Mouse (Mus musculus) kidney, postnatal 0 days (tissue): ENCODE measurements around the gene Cdipt. TPM values are rescaled to one million over a fixed set of nuclear protein-coding genes. Genes with fewer than 3 reads are reported as not detected.

Experiments used
- ATAC-seq: fragments of 200-750 bp; cut with Nextera tagmentation; replicated peaks from 2 replicates; pipeline ENCODE4 v1.8.0; 2017; ENCODE audit warnings: low read depth, moderate number of reproducible peaks, moderate TSS enrichment, moderate library complexity; ENCODE audit not compliant: low FRiP score
- DNase-seq: peaks from one replicate; pipeline ENCODE4 v3.0.0-alpha.2; 2016; ENCODE audit warnings: low spot score
- H3K27ac ChIP-seq: fragments of 300-500 bp; sonication (generic); 2 replicates; pipeline ENCODE4 v1.5.1; 2014; ENCODE audit warnings: mild to moderate bottlenecking
- H3K27me3 ChIP-seq: fragments of 300-500 bp; sonication (generic); 2 replicates; pipeline ENCODE4 v1.6.1; 2014; ENCODE audit warnings: low read length, mixed read lengths; ENCODE audit not compliant: insufficient read depth
- H3K36me3 ChIP-seq: fragments of 300-500 bp; sonication (generic); 2 replicates; pipeline ENCODE4 v1.6.1; 2014; ENCODE audit warnings: low read length, mixed read lengths; ENCODE audit not compliant: insufficient read depth
- H3K4me1 ChIP-seq: fragments of 300-500 bp; sonication (generic); replicated peaks from 2 replicates; pipeline ENCODE4 v1.6.1; 2014; ENCODE audit warnings: antibody characterized with exemption, low read length, mixed read lengths; ENCODE audit not compliant: insufficient read depth
- H3K4me2 ChIP-seq: fragments of 300-500 bp; sonication (generic); 2 replicates; pipeline ENCODE4 v1.6.1; 2014; ENCODE audit warnings: mild to moderate bottlenecking, low read length, moderate library complexity, mixed read lengths
- H3K4me3 ChIP-seq: fragments of 300-500 bp; sonication (generic); replicated peaks from 2 replicates; pipeline ENCODE4 v1.5.1; 2014; ENCODE audit warnings: low read depth, low read length
- H3K9ac ChIP-seq: fragments of 300-500 bp; sonication (generic); 2 replicates; pipeline ENCODE4 v1.6.1; 2014; ENCODE audit warnings: low read depth, low read length
- H3K9me3 ChIP-seq: fragments of 300-500 bp; sonication (generic); replicated peaks from 2 replicates; pipeline ENCODE4 v1.6.1; 2016; ENCODE audit warnings: low read length, inconsistent platforms, mixed read lengths
- CTCF ChIP-seq: IDR thresholded peaks from 2 replicates; pipeline ENCODE4 v1.5.1; 2016; ENCODE audit warnings: antibody characterized with exemption, low read depth, mild to moderate bottlenecking, moderate library complexity
- WGBS: fragments of 180-500 bp; shearing (Covaris S2); extraction: QIAGEN DNeasy Blood & Tissue Kit; methylation state at CpG from one replicate; pipeline ENCODE4 v1.1.7; 2014; 5-methylcytosine and 5-hydroxymethylcytosine counted together
- polyA plus RNA-seq: library from polyadenylated mRNA; unstranded; fragments of >200 nt; fragmentation: Nextera tagmentation; extraction: Ambion mirVana; gene quantifications from 2 replicates; pipeline ENCODE4 v1.2.1, GENCODE M21; 2015

The Cdipt gene
- polyA plus RNA-seq, 1 experiment from 2014 or later: 118 TPM

DNA sequence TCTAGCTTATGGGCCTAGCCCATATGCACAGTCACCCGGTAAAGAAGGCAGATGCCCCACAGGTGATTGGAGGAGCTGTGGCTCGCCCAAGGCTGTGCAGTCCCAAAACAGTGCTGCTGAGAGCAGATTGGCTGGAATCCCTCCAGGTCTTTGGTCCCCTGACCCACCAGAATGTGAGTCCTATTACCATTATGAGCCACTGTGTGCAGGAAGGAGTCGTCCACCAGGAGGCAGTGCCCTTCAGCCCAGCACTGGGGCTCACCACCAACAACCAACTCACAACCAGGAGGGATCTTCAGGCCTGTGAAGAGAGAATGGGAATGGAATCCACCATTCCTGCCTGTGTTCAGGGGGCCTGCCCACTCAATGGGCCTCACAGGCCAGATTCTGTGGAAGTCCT is 29.2 kb upstream of the Cdipt start:
- 40% methylated on average over 3 of the region's 3 CpGs for WGBS
- H3K36me3 ChIP-seq: no peaks in the 10 kb centered on the region

GRCm38 (mm10) chr7:126948626-126949025 is 27.1 kb upstream of the Cdipt start:
- no peak overlapping the region for H3K4me3 ChIP-seq
- no peak for TF ChIP-seq CTCF
- H3K27me3 ChIP-seq: peaks cover 12% of the 10 kb centered on the region
- ATAC-seq (no peak), DNase-seq (no peak)
- no peak overlapping the region for H3K9ac ChIP-seq
- no peak overlapping the region for H3K27ac ChIP-seq
- no peak overlapping the region for H3K4me2 ChIP-seq
- H3K4me1 ChIP-seq: peaks cover 10% of the 10 kb centered on the region; the same call in 1 of the 2 replicates
- no peaks in the 10 kb centered on the region for H3K36me3 ChIP-seq
- no peaks in the 10 kb centered on the region for H3K9me3 ChIP-seq
- WGBS: 78% methylated on average over 10 of the region's 10 CpGs

More for the DNA sequence above, 29.2 kb upstream of the Cdipt start:
- Histone ChIP-seq H3K27me3 (peaks cover 8% of the 10 kb centered on the region; the same call in 1 of the 2 replicates), H3K4me2 (no peak overlapping the region), H3K4me1 (peaks cover 10% of the 10 kb centered on the region; the same call in 1 of the 2 replicates), H3K9ac (no peak overlapping the region), H3K27ac (no peak overlapping the region), H3K9me3 (no peaks in the 10 kb centered on the region), H3K4me3 (no peak overlapping the region)
- ATAC-seq (no peak), DNase-seq (peak; percentile 70)
- TF ChIP-seq CTCF: peak; percentile 83

DNA sequence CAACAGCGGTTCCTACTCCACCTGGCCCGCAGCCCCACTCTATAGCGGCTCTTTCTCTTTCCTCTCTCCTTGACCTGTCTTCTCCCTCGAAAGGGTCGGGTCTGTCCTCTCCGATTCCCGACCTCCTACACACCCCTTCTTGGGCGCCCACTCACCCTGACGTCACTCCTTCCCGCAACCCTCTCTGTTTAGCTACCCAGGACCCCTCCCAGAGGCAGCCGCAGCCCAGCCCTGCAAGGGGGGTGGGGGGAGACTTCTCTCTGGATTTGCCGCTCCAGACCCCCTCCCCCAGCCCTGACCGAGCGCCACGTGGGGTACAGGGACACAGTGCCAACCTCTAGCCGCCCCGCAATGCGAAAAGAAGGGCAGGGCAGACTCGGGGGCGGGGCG is 26.3 kb upstream of the Cdipt start, which contains the start of gene Asphd1:
TSS of gene Asphd1 (minus strand) at position 180 of the 390 bp plus-strand sequence.
- peak within 1 kb of the TSS; percentile 98 for H3K4me2 ChIP-seq
- H3K27me3 ChIP-seq: peaks cover 12% of the 10 kb centered on the region
- H3K4me1 ChIP-seq: peaks cover 10% of the 10 kb centered on the region; the same call in 1 of the 2 replicates
- TF ChIP-seq CTCF: no peak
- no peaks in the 10 kb centered on the region for H3K36me3 ChIP-seq
- H3K9ac ChIP-seq: 0 out of 2 replicates have a peak within 1 kb of the TSS, but pooled peaks have one; percentile 4
- ATAC-seq: peak; percentile 35
- WGBS: under 1% methylated on average over 19 of the region's 21 CpGs
- peak within 1 kb of the TSS; percentile 42 for H3K4me3 ChIP-seq
- no peak within 1 kb of the TSS for H3K27ac ChIP-seq
- H3K9me3 ChIP-seq: no peaks in the 10 kb centered on the region
- DNase-seq: no peak

GRCm38 (mm10) chr7:126949793-126950646 is 25.7 kb upstream of the Cdipt start, which contains the start of gene Sez6l2:
Sez6l2 (plus strand) TSS chr7:126950563.
- Histone ChIP-seq H3K4me2 (peak within 1 kb of the TSS; percentile 98), H3K9me3 (no peaks in the 10 kb centered on the region), H3K27ac (no peak within 1 kb of the TSS), H3K9ac (0 out of 2 replicates have a peak within 1 kb of the TSS, but pooled peaks have one; percentile 4), H3K4me1 (peaks cover 10% of the 10 kb centered on the region; the same call in 1 of the 2 replicates), H3K4me3 (peak within 1 kb of the TSS; percentile 42), H3K27me3 (peaks cover 12% of the 10 kb centered on the region), H3K36me3 (no peaks in the 10 kb centered on the region)
- TF ChIP-seq CTCF: no peak
- ATAC-seq (peak; percentile 82), DNase-seq (peak; percentile 88)
- WGBS: 1% methylated on average over 41 of the region's 42 CpGs

GRCm38 (mm10) chr7:126950647-126951615 is 24.8 kb upstream of the Cdipt start:
- peaks cover 12% of the 10 kb centered on the region for H3K27me3 ChIP-seq
- no peak overlapping the region for H3K4me3 ChIP-seq
- H3K9me3 ChIP-seq: no peaks in the 10 kb centered on the region
- DNase-seq (no peak), ATAC-seq (no peak)
- TF ChIP-seq CTCF: no peak
- H3K4me2 ChIP-seq: peak overlapping the region; percentile 98; the same call in 1 of the 2 replicates
- H3K4me1 ChIP-seq: peaks cover 10% of the 10 kb centered on the region; the same call in 1 of the 2 replicates
- no peak overlapping the region for H3K9ac ChIP-seq
- no peaks in the 10 kb centered on the region for H3K36me3 ChIP-seq
- WGBS: 6% methylated on average over 26 of the region's 26 CpGs
- H3K27ac ChIP-seq: no peak overlapping the region

- Histone ChIP-seq H3K27ac (no peak overlapping the region), H3K4me1 (peaks cover 10% of the 10 kb centered on the region; the same call in 1 of the 2 replicates), H3K9me3 (no peaks in the 10 kb centered on the region), H3K36me3 (no peaks in the 10 kb centered on the region), H3K4me2 (no peak overlapping the region), H3K27me3 (peaks cover 12% of the 10 kb centered on the region), H3K9ac (no peak overlapping the region), H3K4me3 (no peak overlapping the region)
- WGBS: 20% methylated on average over 4 of the region's 4 CpGs
- no peak for DNase-seq
- no peak for ATAC-seq
- no peak for TF ChIP-seq CTCF
Observed at GRCm38 (mm10) chr7:126951741-126952140, 24.0 kb upstream of the Cdipt start.
